Mouse (Mus musculus) small intestine, adult 2 months (tissue): ENCODE measurements around the gene Kcnmb2.

Source experiments
- CTCF ChIP-seq: fragments of 200-500 bp; IDR thresholded peaks from 2 replicates; pipeline ENCODE4 v1.5.1; 2012; ENCODE audit warnings: low read depth, mild to moderate bottlenecking, control low read depth, inconsistent platforms, low read length, moderate library complexity, mixed read lengths; ENCODE audit not compliant: insufficient replicate concordance, insufficient read length; ENCODE audit errors: extremely low read depth
- POLR2A ChIP-seq: fragments of 200-500 bp; IDR thresholded peaks from 2 replicates; pipeline ENCODE4 v1.6.1; 2012; ENCODE audit warnings: low read depth, mild to moderate bottlenecking, control low read depth, inconsistent platforms, low read length, moderate library complexity

- TF ChIP-seq POLR2A (no peak), CTCF (no peak)
These were observed 30.8 kb upstream of the Kcnmb2 start for GRCm38 (mm10) chr3:31871461-31871860.
